12 mouse cellular contexts compared by ENCODE assay signal in genomic region chr3:153764760-153765159, GRCm38 (mm10). TPM values are rescaled to one million over a fixed set of nuclear protein-coding genes. Genes with fewer than 3 reads are reported as not detected.
DNase-seq lines count a peak whose midpoint lies in the region; ATAC-seq and TF ChIP-seq lines count a peak whose summit lies in the region.
"Had no signal": no experiment of that assay in that cellular context is flagged by ENCODE, and none has a peak within 500 bp of the region (broad histone marks: within the 10 kb centered on the region; RNA-seq: fewer than 3 reads in every experiment).

No protein-coding gene starts in this region.

- peak; percentile 45 for DNase-seq in midbrain, embryonic 10.5 days (ENCODE audit: low spot score)
- DNase-seq in MEL (ENCODE audit: low read depth, low spot score) = no peak
- DNase-seq in embryonic facial prominence, embryonic 10.5 days (ENCODE audit: low spot score) = peak; percentile 27
- no peak for DNase-seq in limb, embryonic 10.5 days (ENCODE audit: low spot score)
- no peak for DNase-seq in heart, adult 11 months
- DNase-seq: gastrocnemius, postnatal 10 days had no signal

- H3K4me2 ChIP-seq in midbrain, embryonic 15.5 days = no peak overlapping the region
- no peak overlapping the region for H3K4me2 ChIP-seq in liver, embryonic 16.5 days (ENCODE audit: low read depth, low read length)
- no peak overlapping the region for H3K4me2 ChIP-seq in forebrain, embryonic 16.5 days (ENCODE audit: low read length)
- H3K4me2 ChIP-seq: forebrain, embryonic 12.5 days; lung, embryonic 15.5 days had no signal

- H3K4me3 ChIP-seq in midbrain, embryonic 10.5 days = no peak overlapping the region
- no peak overlapping the region for H3K4me3 ChIP-seq in midbrain, embryonic 15.5 days
- H3K4me3 ChIP-seq in MEL (ENCODE audit: control insufficient read depth in 1 of 2, insufficient read depth in 1 of 2, low read depth in 2 of 2, low read length in 2 of 2) = peak overlapping the region; percentile 3 to 5; a peak in 1 of 4 replicates
- no peak overlapping the region for H3K4me3 ChIP-seq in embryonic facial prominence, embryonic 10.5 days
- no peak overlapping the region for H3K4me3 ChIP-seq in liver, embryonic 16.5 days (ENCODE audit: low read depth, low read length)
- H3K4me3 ChIP-seq in limb, embryonic 10.5 days = no peak overlapping the region
- H3K4me3 ChIP-seq in forebrain, embryonic 16.5 days (replicated peaks; ENCODE audit: low read length) = no peak overlapping the region
- H3K4me3 ChIP-seq: forebrain, embryonic 12.5 days; lung, embryonic 15.5 days had no signal

- H3K4me1 ChIP-seq in midbrain, embryonic 10.5 days = peaks cover 30% of the 10 kb centered on the region
- H3K4me1 ChIP-seq in midbrain, embryonic 15.5 days = no peaks in the 10 kb centered on the region
- peaks cover 38 to 56% of the 10 kb centered on the region in 2 experiments for H3K4me1 ChIP-seq in MEL (ENCODE audit: control insufficient read depth in 1 of 2, insufficient read depth in 2 of 2, low read length in 2 of 2)
- peaks cover 34% of the 10 kb centered on the region for H3K4me1 ChIP-seq in embryonic facial prominence, embryonic 10.5 days
- H3K4me1 ChIP-seq in liver, embryonic 16.5 days (ENCODE audit: control insufficient read depth, low read depth, low read length) = peaks cover 17% of the 10 kb centered on the region
- H3K4me1 ChIP-seq in limb, embryonic 10.5 days = peaks cover 31% of the 10 kb centered on the region
- no peaks in the 10 kb centered on the region for H3K4me1 ChIP-seq in forebrain, embryonic 16.5 days (replicated peaks; ENCODE audit: control insufficient read depth, insufficient read depth, low read length)
- H3K4me1 ChIP-seq: forebrain, embryonic 12.5 days had no signal

- peak overlapping the region; percentile 28; the same call in 1 of the 2 replicates for H3K27ac ChIP-seq in midbrain, embryonic 10.5 days (replicated peaks)
- no peak overlapping the region for H3K27ac ChIP-seq in midbrain, embryonic 15.5 days
- peak overlapping the region; percentile 96 for H3K27ac ChIP-seq in MEL (ENCODE audit: control insufficient read depth, low read depth, low read length)
- no peak overlapping the region for H3K27ac ChIP-seq in embryonic facial prominence, embryonic 10.5 days (replicated peaks)
- H3K27ac ChIP-seq in liver, embryonic 16.5 days (ENCODE audit: low read length) = peak overlapping the region; percentile 17
- no peak overlapping the region for H3K27ac ChIP-seq in limb, embryonic 10.5 days
- H3K27ac ChIP-seq in forebrain, embryonic 16.5 days (ENCODE audit: low read length) = no peak overlapping the region
- H3K27ac ChIP-seq: forebrain, embryonic 12.5 days; lung, embryonic 15.5 days had no signal

- no peak overlapping the region for H3K9ac ChIP-seq in midbrain, embryonic 15.5 days
- peak overlapping the region; percentile 20 for H3K9ac ChIP-seq in MEL (ENCODE audit: control insufficient read depth, low read depth, low read length, poor library complexity, severe bottlenecking)
- 0 out of 2 replicates have a peak overlapping the region, but pooled peaks have one; percentile 26 for H3K9ac ChIP-seq in liver, embryonic 16.5 days (ENCODE audit: low read depth, low read length)
- H3K9ac ChIP-seq in forebrain, embryonic 16.5 days (replicated peaks; ENCODE audit: low read depth, low read length) = no peak overlapping the region
- H3K9ac ChIP-seq: forebrain, embryonic 12.5 days; lung, embryonic 15.5 days had no signal

- no peak for TF ChIP-seq RAD21 in MEL (IDR thresholded peaks at IDR 0.05; ENCODE audit: low read depth, low read length)

- no peak for TF ChIP-seq CTCF in MEL (IDR thresholded peaks at IDR 0.05 in 2 of 3, conservative IDR thresholded peaks at IDR 0.05 in 1 of 3; ENCODE audit: control insufficient read depth in 1 of 3, insufficient read depth in 1 of 3, low read depth in 2 of 3, low read length in 3 of 3, poor library complexity in 1 of 3, severe bottlenecking in 1 of 3)

- H3K9me3 ChIP-seq in midbrain, embryonic 10.5 days (replicated peaks) = no peaks in the 10 kb centered on the region
- H3K9me3 ChIP-seq in midbrain, embryonic 15.5 days = no peaks in the 10 kb centered on the region
- no peaks in the 10 kb centered on the region for H3K9me3 ChIP-seq in MEL (replicated peaks; ENCODE audit: insufficient read depth, low read length)
- H3K9me3 ChIP-seq in embryonic facial prominence, embryonic 10.5 days = peaks cover 6% of the 10 kb centered on the region; the same call in 1 of the 2 replicates
- no peaks in the 10 kb centered on the region; the same call in 1 of the 2 replicates for H3K9me3 ChIP-seq in liver, embryonic 16.5 days (replicated peaks; ENCODE audit: control insufficient read depth, low read length)
- H3K9me3 ChIP-seq in limb, embryonic 10.5 days (replicated peaks) = no peaks in the 10 kb centered on the region
- H3K9me3 ChIP-seq in forebrain, embryonic 16.5 days (ENCODE audit: control insufficient read depth, low read length) = no peaks in the 10 kb centered on the region
- H3K9me3 ChIP-seq: forebrain, embryonic 12.5 days; lung, embryonic 15.5 days had no signal

- no peak for ATAC-seq in midbrain, embryonic 15.5 days (replicated peaks)
- peak; percentile 41; the same call in 1 of the 2 replicates for ATAC-seq in liver, embryonic 16.5 days (ENCODE audit: low read depth)
- ATAC-seq in forebrain, embryonic 16.5 days = no peak
- ATAC-seq: midbrain, embryonic 16.5 days had no signal

- H3K79me2 ChIP-seq in MEL (ENCODE audit: control insufficient read depth, insufficient read depth, low read length, poor library complexity) = no peaks in the 10 kb centered on the region

- TF ChIP-seq POLR2A in MEL (IDR thresholded peaks at IDR 0.05; ENCODE audit: control insufficient read depth in 1 of 2, insufficient read depth in 1 of 2, low read depth in 1 of 2, low read length in 2 of 2, poor library complexity in 1 of 2) = no peak

- 17% methylated on average over 5 of the region's 5 CpGs for WGBS in midbrain, embryonic 10.5 days
- WGBS in midbrain, embryonic 15.5 days = 30% methylated on average over 5 of the region's 5 CpGs
- WGBS in embryonic facial prominence, embryonic 10.5 days = 33% methylated on average over 5 of the region's 5 CpGs
- WGBS in liver, embryonic 16.5 days (ENCODE audit: insufficient replicate concordance) = 12% methylated on average over 5 of the region's 5 CpGs
- 59% methylated on average over 5 of the region's 5 CpGs for WGBS in limb, embryonic 10.5 days
- WGBS in forebrain, embryonic 16.5 days = 44% methylated on average over 5 of the region's 5 CpGs

- peak in 1 of 2 experiments; percentile 72; a peak in 1 of 4 replicates for TF ChIP-seq EP300 in MEL (IDR thresholded peaks at IDR 0.05; ENCODE audit: low read depth in 1 of 2, low read length in 2 of 2)

- H3K36me3 ChIP-seq in midbrain, embryonic 10.5 days = no peaks in the 10 kb centered on the region
- H3K36me3 ChIP-seq in midbrain, embryonic 15.5 days (replicated peaks) = no peaks in the 10 kb centered on the region
- H3K36me3 ChIP-seq in MEL (ENCODE audit: control insufficient read depth in 1 of 2, insufficient read depth in 2 of 2, low read length in 2 of 2) = peaks cover 0 to 49% of the 10 kb centered on the region in 2 experiments; a peak in 2 of 4 replicates
- H3K36me3 ChIP-seq in embryonic facial prominence, embryonic 10.5 days (replicated peaks) = no peaks in the 10 kb centered on the region
- no peaks in the 10 kb centered on the region for H3K36me3 ChIP-seq in liver, embryonic 16.5 days (ENCODE audit: control insufficient read depth, insufficient read depth)
- H3K36me3 ChIP-seq in limb, embryonic 10.5 days = no peaks in the 10 kb centered on the region
- no peaks in the 10 kb centered on the region for H3K36me3 ChIP-seq in forebrain, embryonic 16.5 days (ENCODE audit: control insufficient read depth, insufficient read depth)
- H3K36me3 ChIP-seq: forebrain, embryonic 12.5 days; lung, embryonic 15.5 days had no signal

- no peaks in the 10 kb centered on the region for H3K27me3 ChIP-seq in midbrain, embryonic 10.5 days (ENCODE audit: low read depth, poor library complexity, severe bottlenecking)
- no peaks in the 10 kb centered on the region for H3K27me3 ChIP-seq in midbrain, embryonic 15.5 days (replicated peaks)
- H3K27me3 ChIP-seq in MEL (ENCODE audit: control insufficient read depth in 1 of 2, insufficient read depth in 2 of 2, low read length in 2 of 2) = no peaks in the 10 kb centered on the region
- no peaks in the 10 kb centered on the region for H3K27me3 ChIP-seq in embryonic facial prominence, embryonic 10.5 days (replicated peaks; ENCODE audit: low read depth, poor library complexity, severe bottlenecking)
- H3K27me3 ChIP-seq in liver, embryonic 16.5 days (ENCODE audit: control insufficient read depth, insufficient read depth, low read depth, low read length) = no peaks in the 10 kb centered on the region
- no peaks in the 10 kb centered on the region for H3K27me3 ChIP-seq in limb, embryonic 10.5 days (ENCODE audit: low read depth, poor library complexity, severe bottlenecking)
- H3K27me3 ChIP-seq in forebrain, embryonic 16.5 days (replicated peaks; ENCODE audit: control insufficient read depth, insufficient read depth, low read length) = no peaks in the 10 kb centered on the region
- H3K27me3 ChIP-seq: forebrain, embryonic 12.5 days; lung, embryonic 15.5 days had no signal

TF ChIP-seq in MEL, 35 proteins besides CTCF, POLR2A, EP300 and RAD21 (continues in another document):
- peak; percentile 62 for TF ChIP-seq TCF12 (IDR thresholded peaks at IDR 0.05; ENCODE audit: low read depth, low read length)
- TF ChIP-seq MAX (IDR thresholded peaks at IDR 0.05; ENCODE audit: low read length) = 0 out of 2 replicates have a peak, but pooled peaks have one; percentile 49
- TF ChIP-seq HCFC1 (IDR thresholded peaks at IDR 0.05; ENCODE audit: low read depth, low read length) = peak; percentile 41; the same call in 1 of the 2 replicates
- TF ChIP-seq ZNF384 (IDR thresholded peaks at IDR 0.05; ENCODE audit: low read depth, low read length) = peak; percentile 91
- TF ChIP-seq NELFE (IDR thresholded peaks at IDR 0.05; ENCODE audit: low read depth, low read length) = no peak
- no peak for TF ChIP-seq TBP (IDR thresholded peaks at IDR 0.05; ENCODE audit: low read depth, low read length)
- peak; percentile 47; the same call in 1 of the 2 replicates for TF ChIP-seq SIN3A (IDR thresholded peaks at IDR 0.05; ENCODE audit: low read length)

RNA-seq across cellular contexts. Expression of gene St6galnac3, which starts 39.8 kb away (rescaled TPM):
- polyA plus RNA-seq in midbrain, embryonic 10.5 days (2016; fragmentation: Nextera tagmentation; extraction: Ambion mirVana) = 33.4 and 33.6 TPM in 2 replicates
- polyA plus RNA-seq in midbrain, embryonic 15.5 days (2015; fragmentation: Nextera tagmentation; extraction: Ambion mirVana) = 22.7 and 25.3 TPM in 2 replicates
- total RNA-seq in MEL (2012; rRNA removed) = 7.8 and 10.0 TPM in 2 replicates
- 10 to 100 TPM in 1 of 2 experiments, not detected in 1; 11.4 TPM for polyA plus RNA-seq in MEL (2012; ENCODE audit: insufficient read depth in 1 of 2, insufficient read length in 2 of 2, low read depth in 1 of 2, low replicate concordance in 2 of 2, missing spikeins in 1 of 2)
- 54.1 and 55.1 TPM in 2 replicates for polyA plus RNA-seq in embryonic facial prominence, embryonic 10.5 days (2016; fragmentation: Nextera tagmentation; extraction: Ambion mirVana)
- 10.5 and 12.0 TPM in 2 replicates for polyA plus RNA-seq in liver, embryonic 16.5 days (2015; fragmentation: Nextera tagmentation; extraction: Ambion mirVana)
- 53.3 and 53.6 TPM in 2 replicates for polyA plus RNA-seq in limb, embryonic 10.5 days (2016; fragmentation: Nextera tagmentation; extraction: Ambion mirVana)
- polyA plus RNA-seq in forebrain, embryonic 16.5 days (2015; fragmentation: Nextera tagmentation; extraction: Ambion mirVana) = 23.5 and 23.7 TPM in 2 replicates

Comparison
In these comparisons a context has a peak if more than half of its experiments do, and no peak if none do; other contexts are left out.
1. H3K27ac ChIP-seq: peak in midbrain, embryonic 10.5 days (single experiment), MEL (single experiment) and liver, embryonic 16.5 days (single experiment); none in midbrain, embryonic 15.5 days (single experiment), embryonic facial prominence, embryonic 10.5 days (single experiment), limb, embryonic 10.5 days (single experiment) and forebrain, embryonic 16.5 days (single experiment).
2. DNase-seq: peak in midbrain, embryonic 10.5 days (single experiment) and embryonic facial prominence, embryonic 10.5 days (single experiment); none in MEL (single experiment), limb, embryonic 10.5 days (single experiment) and heart, adult 11 months (single experiment).
3. H3K4me3 ChIP-seq: peak in MEL (2 of 2); none in midbrain, embryonic 10.5 days (single experiment), midbrain, embryonic 15.5 days (single experiment), embryonic facial prominence, embryonic 10.5 days (single experiment), liver, embryonic 16.5 days (single experiment), limb, embryonic 10.5 days (single experiment) and forebrain, embryonic 16.5 days (single experiment).
4. H3K9ac ChIP-seq: peak in MEL (single experiment) and liver, embryonic 16.5 days (single experiment); none in midbrain, embryonic 15.5 days (single experiment) and forebrain, embryonic 16.5 days (single experiment).